Mouse (Mus musculus) liver, adult 2 months (tissue): ENCODE results near the gene Rims1. TPM values are rescaled to one million over a fixed set of nuclear protein-coding genes. Genes with fewer than 3 reads are reported as not detected.
A peak's percentile ranks its signal among the peaks of the same experiment; 100 is the strongest.

Experiments
- DNase-seq: peaks from one replicate; pipeline ENCODE4 v3.0.0-alpha.2; 2011; ENCODE audit warnings: low read depth, low spot score; ENCODE audit errors: extremely low read depth
- H3K27ac ChIP-seq: fragments of 200-500 bp; replicated peaks from 2 replicates; pipeline ENCODE4 v1.5.1; 2012; ENCODE audit warnings: low read depth, mild to moderate bottlenecking, control low read depth, inconsistent platforms, low read length; ENCODE audit not compliant: insufficient read depth
- H3K27me3 ChIP-seq: fragments of 200-500 bp; 2 replicates; pipeline ENCODE4 v1.6.1; 2012; ENCODE audit warnings: mild to moderate bottlenecking, moderate library complexity, low read length, inconsistent platforms; ENCODE audit not compliant: control insufficient read depth, insufficient read depth
- H3K36me3 ChIP-seq: fragments of 200-500 bp; 2 replicates; pipeline ENCODE4 v1.6.1; 2012; ENCODE audit warnings: low read length, inconsistent platforms; ENCODE audit not compliant: control insufficient read depth, insufficient read depth
- H3K4me1 ChIP-seq: fragments of 200-500 bp; 2 replicates; pipeline ENCODE4 v1.6.1; 2011; ENCODE audit warnings: low read length; ENCODE audit not compliant: control insufficient read depth, insufficient read depth
- H3K4me3 ChIP-seq: fragments of 200-500 bp; 2 replicates; pipeline ENCODE4 v1.5.1; 2011; ENCODE audit warnings: low read depth, mild to moderate bottlenecking, control low read depth, low read length, moderate library complexity; ENCODE audit not compliant: insufficient read depth
- H3K79me2 ChIP-seq: fragments of 200-500 bp; 2 replicates; pipeline ENCODE4 v1.6.1; 2012; ENCODE audit warnings: inconsistent platforms, mild to moderate bottlenecking, low read length, moderate library complexity; ENCODE audit not compliant: control insufficient read depth, insufficient read depth
- H3K9ac ChIP-seq: fragments of 200-500 bp; 2 replicates; pipeline ENCODE4 v1.6.1; 2012; ENCODE audit warnings: low read depth, mild to moderate bottlenecking, control low read depth, inconsistent platforms, low read length
- CTCF ChIP-seq: fragments of 200-500 bp; IDR thresholded peaks from 2 replicates; pipeline ENCODE4 v1.5.1; 2011; ENCODE audit warnings: low read depth, low read length, control low read depth
- POLR2A ChIP-seq: fragments of 200-500 bp; IDR thresholded peaks from 2 replicates; pipeline ENCODE4 v1.6.1; 2011; ENCODE audit warnings: low read length, control low read depth; ENCODE audit not compliant: insufficient read depth; ENCODE audit errors: extremely low read depth
- WGBS: fragments of 180-500 bp; shearing (Covaris S2); methylation state at CpG from one replicate; pipeline ENCODE4 v1.1.7; 2018; 5-methylcytosine and 5-hydroxymethylcytosine counted together
- polyA plus RNA-seq: library from polyadenylated mRNA; depleted of rRNA; stranded (reverse); fragments of >200 nt; gene quantifications from 2 replicates; pipeline ENCODE4 v1.2.3, GENCODE M21; 2012
- total RNA-seq: library from RNA; depleted of rRNA; stranded (reverse); fragments of >200 nt; gene quantifications from 2 replicates; pipeline ENCODE4 v1.2.3, GENCODE M21; 2014

Gene Rims1
- total and polyA plus RNA-seq, 2 experiments = under 0.01 TPM; not detected in 1

DNA sequence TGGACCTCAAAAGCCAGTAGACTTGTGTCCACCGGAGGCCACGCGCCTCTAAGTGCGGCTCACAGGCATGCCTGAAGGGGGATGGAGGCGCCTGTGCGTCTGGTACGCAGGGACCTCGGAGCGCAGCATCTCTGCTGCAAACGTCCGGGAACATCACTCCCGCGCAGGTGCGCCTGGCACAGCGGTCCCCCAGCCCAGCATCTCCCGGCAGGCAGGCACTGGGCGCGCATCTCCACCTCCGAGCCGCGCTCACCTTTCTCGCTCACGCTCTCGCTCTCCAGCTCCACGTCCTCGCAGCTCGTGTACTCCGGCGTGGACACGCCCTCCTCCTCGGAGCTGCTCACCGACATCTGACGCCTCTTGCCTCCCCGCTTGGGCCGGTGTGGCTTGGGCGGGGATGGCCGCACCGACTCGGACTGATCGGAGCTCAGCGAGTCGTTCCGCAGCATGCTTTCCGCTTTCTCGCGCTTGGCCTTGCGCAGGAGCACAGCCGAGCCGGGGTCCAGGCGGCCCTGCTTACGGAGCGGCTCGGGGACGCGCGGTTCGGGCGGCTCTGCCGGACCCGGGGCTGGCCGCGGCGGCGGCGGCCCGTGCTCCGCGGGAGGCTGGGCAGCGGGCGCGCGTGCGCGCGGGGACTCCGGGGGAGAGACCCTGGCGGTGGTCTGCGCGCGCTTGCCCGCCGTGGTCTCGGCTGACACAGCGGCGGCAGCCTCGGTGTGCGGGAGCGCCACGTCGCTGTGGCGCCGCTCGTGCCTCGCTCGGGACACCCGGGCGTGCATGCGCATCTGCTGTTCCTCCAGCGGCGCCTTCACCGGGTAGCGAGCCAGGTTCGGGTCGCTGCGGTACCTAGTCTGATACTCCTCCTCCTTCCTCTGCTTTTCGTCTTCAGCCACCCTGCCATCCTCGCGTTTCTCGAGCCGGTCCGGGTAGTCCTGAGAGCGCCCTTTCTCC, 272.4 kb downstream of the Rims1 start:
- no peak for TF ChIP-seq CTCF
- no peak for TF ChIP-seq POLR2A
- peak overlapping the region; percentile 20; the same call in 1 of the 2 replicates for H3K4me3 ChIP-seq
- H3K4me1 ChIP-seq = no peaks in the 10 kb centered on the region
- H3K27me3 ChIP-seq = peaks cover 11% of the 10 kb centered on the region
- no peaks in the 10 kb centered on the region for H3K36me3 ChIP-seq
- no peaks in the 10 kb centered on the region for H3K79me2 ChIP-seq
- no peak overlapping the region for H3K27ac ChIP-seq
- H3K9ac ChIP-seq = no peak overlapping the region
- no peak for DNase-seq
- WGBS = 1% methylated on average over 110 of the region's 112 CpGs

DNA sequence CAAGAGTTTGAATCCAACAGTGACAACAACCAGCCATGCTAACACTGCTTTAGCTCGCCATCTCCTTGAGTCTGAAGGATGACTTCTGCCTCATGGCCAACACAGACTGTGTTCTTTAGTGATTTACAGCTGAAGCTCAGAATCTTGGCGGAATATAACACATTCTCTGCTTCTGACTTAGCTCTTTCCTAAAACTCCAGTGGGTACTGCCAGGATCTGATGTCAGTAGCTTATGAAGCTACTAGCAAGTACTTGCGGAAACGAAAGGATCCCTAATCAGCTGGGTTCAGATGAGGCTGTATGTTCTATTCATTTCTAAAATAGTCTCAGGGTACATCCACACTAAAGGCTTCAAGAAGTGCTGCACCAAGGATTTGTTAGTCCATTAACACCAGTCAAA, 290.7 kb downstream of the Rims1 start:
- TF ChIP-seq POLR2A = no peak
- TF ChIP-seq CTCF = no peak
- Histone ChIP-seq H3K9ac (no peak overlapping the region), H3K4me3 (no peak overlapping the region), H3K27me3 (no peaks in the 10 kb centered on the region), H3K79me2 (no peaks in the 10 kb centered on the region), H3K27ac (no peak overlapping the region), H3K4me1 (no peaks in the 10 kb centered on the region), H3K36me3 (no peaks in the 10 kb centered on the region)
- no peak for DNase-seq
- WGBS = 87% methylated on average over 4 of the region's 4 CpGs

DNA sequence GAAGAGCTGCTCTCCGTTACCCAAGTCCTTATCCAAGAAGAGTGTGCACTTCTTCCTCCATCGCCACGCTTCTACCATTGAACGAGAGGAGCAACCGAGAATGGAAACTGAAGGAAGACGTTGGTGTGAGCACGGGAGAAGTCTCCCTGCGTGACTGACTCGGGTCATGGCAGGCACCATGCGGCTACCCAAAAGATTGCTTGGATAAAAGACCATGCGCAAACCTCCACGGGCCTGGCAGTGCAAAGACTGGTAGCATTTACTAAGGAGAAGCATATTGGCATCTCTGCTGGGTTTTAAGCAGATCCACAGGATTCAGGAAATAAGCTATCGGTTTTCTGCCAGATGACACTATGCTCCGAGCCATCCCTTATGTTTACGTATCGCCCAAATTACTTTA, 293.4 kb downstream of the Rims1 start:
- WGBS = 88% methylated on average over 16 of the region's 16 CpGs
- TF ChIP-seq POLR2A (no peak), CTCF (no peak)
- H3K27me3 ChIP-seq = no peaks in the 10 kb centered on the region
- H3K27ac ChIP-seq = no peak overlapping the region
- H3K4me3 ChIP-seq = no peak overlapping the region
- no peaks in the 10 kb centered on the region for H3K36me3 ChIP-seq
- no peaks in the 10 kb centered on the region for H3K79me2 ChIP-seq
- DNase-seq = no peak
- no peak overlapping the region for H3K9ac ChIP-seq
- H3K4me1 ChIP-seq = no peaks in the 10 kb centered on the region

DNA sequence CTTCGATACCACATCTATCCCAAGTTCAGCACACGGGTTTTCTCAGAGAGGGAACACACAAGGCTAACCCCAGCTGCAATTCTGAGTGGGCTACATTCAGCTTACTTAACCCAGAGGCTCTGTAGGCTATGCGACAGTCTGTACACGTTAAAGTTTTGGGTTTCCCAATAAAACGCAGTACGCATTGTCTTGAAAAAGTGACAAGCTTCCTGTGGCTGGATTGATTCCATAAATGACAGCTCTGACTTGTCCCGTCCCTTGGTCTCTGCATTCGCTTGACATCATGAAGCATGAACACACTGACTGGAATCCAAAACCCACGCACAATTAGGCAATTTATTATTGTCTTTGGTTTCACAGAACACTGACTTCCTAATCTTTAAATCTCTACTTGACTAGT, 294.2 kb downstream of the Rims1 start:
- Histone ChIP-seq H3K9ac (no peak overlapping the region), H3K27me3 (no peaks in the 10 kb centered on the region), H3K4me1 (no peaks in the 10 kb centered on the region), H3K4me3 (no peak overlapping the region), H3K27ac (no peak overlapping the region), H3K36me3 (no peaks in the 10 kb centered on the region), H3K79me2 (no peaks in the 10 kb centered on the region)
- TF ChIP-seq CTCF = no peak
- no peak for TF ChIP-seq POLR2A
- 78% methylated on average over 9 of the region's 9 CpGs for WGBS
- DNase-seq = no peak

- Histone ChIP-seq H3K27ac (no peak overlapping the region), H3K9ac (no peak overlapping the region), H3K4me3 (no peak overlapping the region), H3K4me1 (no peaks in the 10 kb centered on the region), H3K79me2 (no peaks in the 10 kb centered on the region), H3K36me3 (no peaks in the 10 kb centered on the region), H3K27me3 (no peaks in the 10 kb centered on the region)
- DNase-seq = no peak
- WGBS = 74% methylated on average over 11 of the region's 11 CpGs
- TF ChIP-seq CTCF (no peak), POLR2A (no peak)
These were observed 296.8 kb downstream of the Rims1 start for GRCm38 (mm10) chr1:22508735-22509615.
